Mouse (Mus musculus): ENCODE measurements around the gene Klf12.

Gene Klf12

GRCm38 (mm10) chr14:100132479-100132878 lies 152.0 kb downstream of the Klf12 start:
- no peak for DNase-seq (ENCODE audit: low spot score in 2 of 2)

GRCm38 (mm10) chr14:100126126-100126525 lies 158.4 kb downstream of the Klf12 start:
- no peak for DNase-seq (ENCODE audit: low spot score in 2 of 2)

GRCm38 (mm10) chr14:100121075-100121474 lies 163.4 kb downstream of the Klf12 start:
- DNase-seq (ENCODE audit: low spot score in 2 of 2), result no peak

GRCm38 (mm10) chr14:100119866-100120265 lies 164.6 kb downstream of the Klf12 start:
- DNase-seq (ENCODE audit: low spot score in 2 of 2), result no peak

DNA sequence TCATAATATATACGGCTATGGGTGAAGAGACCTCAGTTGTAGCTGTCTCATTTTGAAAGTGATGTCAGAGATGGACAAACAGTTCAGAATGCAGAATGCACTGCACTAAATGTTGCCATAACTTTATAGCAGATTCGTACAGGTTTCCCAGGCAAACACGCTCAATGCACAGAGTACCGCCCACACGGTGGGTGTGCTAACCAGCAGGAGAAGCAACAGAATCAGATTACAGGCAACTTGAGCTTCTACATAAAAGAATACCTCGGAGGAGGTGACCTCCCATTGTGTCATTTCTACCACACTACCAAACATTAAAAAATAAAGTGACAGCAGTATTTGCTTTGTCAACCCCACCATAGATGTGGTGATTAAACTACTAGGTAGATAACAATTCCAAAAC lies 171.1 kb downstream of the Klf12 start:
- DNase-seq (ENCODE audit: low spot score in 2 of 2), result no peak

GRCm38 (mm10) chr14:100111735-100112134 lies 172.7 kb downstream of the Klf12 start:
- no peak for DNase-seq (ENCODE audit: low spot score in 2 of 2)

- no peak for DNase-seq (ENCODE audit: low spot score in 2 of 2)
Observed at GRCm38 (mm10) chr14:100109563-100109962, 174.9 kb downstream of the Klf12 start.

DNA sequence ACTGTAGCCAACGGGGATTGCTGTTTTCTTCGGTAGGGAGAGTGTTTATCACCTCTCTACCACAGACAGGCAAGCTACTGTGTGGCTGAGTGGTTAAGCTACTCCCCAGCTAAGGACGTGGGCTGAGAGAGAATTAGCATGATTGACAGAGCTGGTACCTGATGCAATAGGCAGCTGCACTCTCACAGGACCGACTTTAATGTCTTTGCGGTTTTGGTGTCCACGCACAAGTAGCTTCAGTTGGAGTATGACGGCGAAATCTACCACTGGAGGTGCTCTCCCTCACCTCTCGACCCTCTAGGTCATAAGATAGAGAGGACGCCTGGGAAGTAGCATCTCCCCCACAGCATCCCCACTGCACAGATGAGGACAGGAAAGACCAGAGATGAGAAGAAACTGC lies 178.9 kb downstream of the Klf12 start:
- no peak for DNase-seq (ENCODE audit: low spot score in 2 of 2)

GRCm38 (mm10) chr14:100104818-100105217 lies 179.7 kb downstream of the Klf12 start:
- DNase-seq (ENCODE audit: low spot score in 2 of 2), result no peak

- no peak for DNase-seq (ENCODE audit: low spot score in 2 of 2)
Observed at GRCm38 (mm10) chr14:100103818-100104217, 180.7 kb downstream of the Klf12 start.

- DNase-seq (ENCODE audit: low spot score in 2 of 2), result no peak
Observed at GRCm38 (mm10) chr14:100097208-100098189, 187.0 kb downstream of the Klf12 start.

GRCm38 (mm10) chr14:100095730-100096129 lies 188.7 kb downstream of the Klf12 start:
- no peak for DNase-seq (ENCODE audit: low spot score in 2 of 2)

DNA sequence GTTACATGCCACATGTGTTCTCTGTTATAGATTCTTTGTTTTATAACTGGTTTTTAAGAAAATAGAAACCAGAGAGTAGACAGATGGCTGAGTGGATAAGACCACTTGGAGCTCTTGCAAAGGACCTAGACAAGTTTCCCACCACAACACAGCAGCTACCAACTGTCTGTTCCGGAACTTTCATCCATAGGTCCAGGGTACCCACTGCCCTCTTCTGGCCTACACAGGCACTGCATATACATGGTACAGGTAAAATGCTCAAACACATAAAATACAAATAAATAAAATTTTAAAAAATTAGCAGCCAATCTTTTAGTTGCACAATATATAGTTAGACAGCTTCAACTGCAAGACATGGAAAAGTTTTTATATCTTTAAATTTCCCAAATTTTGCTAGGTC lies 194.0 kb downstream of the Klf12 start:
- DNase-seq (ENCODE audit: low spot score in 2 of 2), result no peak

DNA sequence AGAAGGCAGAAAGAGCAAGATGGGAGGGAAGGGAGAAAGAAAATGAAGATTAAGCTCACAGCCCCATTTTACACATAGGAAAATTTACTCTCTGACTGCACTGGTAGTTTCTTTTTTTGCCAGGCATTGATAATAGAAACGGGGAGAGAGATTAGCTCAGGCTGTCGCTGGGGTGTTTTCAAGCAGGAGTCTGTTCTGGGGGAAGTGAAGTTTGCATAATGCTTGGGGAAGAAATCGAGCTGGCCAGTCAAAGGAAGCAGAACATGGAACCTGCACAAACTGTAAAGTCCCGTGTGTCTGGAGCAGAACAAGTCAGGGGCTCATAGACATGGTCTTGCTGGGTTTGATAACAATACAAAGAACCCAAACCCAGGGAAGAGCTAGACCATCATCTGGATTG lies 204.9 kb downstream of the Klf12 start:
- no peak for DNase-seq (ENCODE audit: low spot score in 2 of 2)

- DNase-seq (ENCODE audit: low spot score in 2 of 2), result no peak
Observed at GRCm38 (mm10) chr14:100072431-100073195, 211.9 kb downstream of the Klf12 start.

DNA sequence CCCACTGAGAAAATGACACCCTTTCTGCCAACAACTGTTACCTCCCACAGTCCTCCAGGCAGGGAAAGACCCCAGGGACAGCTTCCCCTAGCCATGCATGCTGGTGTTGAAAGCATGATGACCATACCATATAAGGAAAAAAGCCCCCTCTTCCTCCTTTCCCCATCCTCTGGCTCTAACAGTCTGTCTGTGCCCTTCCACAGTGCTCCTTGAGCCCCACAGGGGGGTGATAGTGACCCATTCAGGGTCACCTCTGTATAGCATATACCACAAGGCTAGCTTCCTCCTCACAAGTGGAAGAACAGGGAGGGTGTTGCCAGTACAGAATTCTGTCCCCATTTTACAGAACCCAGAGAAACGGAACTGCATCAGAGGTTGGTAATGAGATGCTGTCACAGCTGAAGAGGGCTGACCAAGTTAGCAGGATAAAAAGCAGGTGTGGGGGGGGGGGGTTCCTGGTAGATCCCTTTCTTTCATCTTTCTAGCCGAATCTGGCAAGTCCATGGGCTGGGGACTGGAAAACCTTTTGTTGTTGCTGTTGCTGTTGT lies 214.9 kb downstream of the Klf12 start:
- DNase-seq (ENCODE audit: low spot score in 2 of 2), result no peak

DNA sequence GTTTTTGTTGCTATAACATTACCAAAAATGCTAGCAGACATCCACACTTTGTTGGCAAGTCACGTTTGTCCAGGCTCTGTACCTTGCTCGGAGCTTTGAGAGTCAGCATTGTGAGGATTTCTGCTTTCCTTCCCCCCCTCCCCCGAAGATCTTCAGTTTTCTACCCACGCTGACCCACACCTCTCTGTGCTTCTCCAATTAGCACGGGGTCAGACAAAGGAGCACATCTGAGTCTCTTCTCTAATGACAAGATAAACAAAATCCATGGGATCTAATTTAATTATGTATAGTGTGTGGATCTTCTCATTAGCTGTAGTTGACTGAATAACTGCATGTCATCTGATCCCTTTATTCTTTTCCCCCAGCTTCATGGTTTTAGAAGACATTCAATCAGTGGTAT lies 215.8 kb downstream of the Klf12 start:
- DNase-seq (ENCODE audit: low spot score in 2 of 2), result no peak

DNA sequence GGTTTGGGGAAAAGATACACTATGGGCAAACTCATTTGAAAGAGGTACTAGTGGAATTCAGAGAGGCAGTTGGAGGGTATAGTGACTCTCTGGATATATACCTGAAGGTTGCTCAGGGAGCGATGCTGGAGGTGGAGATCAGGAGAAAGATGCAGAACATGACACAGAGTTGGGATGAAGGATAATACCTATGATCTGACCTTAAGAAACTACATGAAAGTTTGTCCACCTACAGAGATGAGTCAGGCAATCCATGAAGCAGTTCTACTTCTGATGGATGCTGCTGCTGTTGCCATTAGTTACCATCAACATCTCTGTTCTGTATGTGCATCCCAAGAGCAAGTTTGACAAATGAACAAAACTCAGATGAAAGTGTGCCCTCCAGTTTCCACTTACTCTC lies 222.0 kb downstream of the Klf12 start:
- DNase-seq (ENCODE audit: low spot score in 2 of 2), result no peak

DNA sequence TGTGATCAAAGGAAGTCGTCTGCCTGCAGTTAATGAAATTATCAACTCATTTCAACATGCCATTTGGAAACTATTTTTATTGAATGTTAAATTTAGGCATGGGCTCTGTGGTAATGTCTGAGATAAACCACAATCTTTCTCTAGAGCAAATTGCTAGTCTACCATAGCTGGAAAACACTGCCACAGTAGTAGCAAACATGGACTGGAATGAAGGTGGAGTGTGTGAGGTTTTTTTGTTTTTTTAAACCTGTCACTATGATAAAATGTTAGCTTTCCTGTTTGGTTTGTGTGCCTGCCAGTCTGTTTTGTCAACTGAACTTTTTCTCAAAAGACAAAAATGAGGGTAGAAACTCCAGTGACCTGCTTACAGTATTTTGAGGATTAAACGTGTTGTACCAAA lies 230.3 kb downstream of the Klf12 start:
- DNase-seq (ENCODE audit: low spot score in 2 of 2), result no peak

GRCm38 (mm10) chr14:100053456-100053855 lies 231.0 kb downstream of the Klf12 start:
- DNase-seq (ENCODE audit: low spot score in 2 of 2), result no peak

DNA sequence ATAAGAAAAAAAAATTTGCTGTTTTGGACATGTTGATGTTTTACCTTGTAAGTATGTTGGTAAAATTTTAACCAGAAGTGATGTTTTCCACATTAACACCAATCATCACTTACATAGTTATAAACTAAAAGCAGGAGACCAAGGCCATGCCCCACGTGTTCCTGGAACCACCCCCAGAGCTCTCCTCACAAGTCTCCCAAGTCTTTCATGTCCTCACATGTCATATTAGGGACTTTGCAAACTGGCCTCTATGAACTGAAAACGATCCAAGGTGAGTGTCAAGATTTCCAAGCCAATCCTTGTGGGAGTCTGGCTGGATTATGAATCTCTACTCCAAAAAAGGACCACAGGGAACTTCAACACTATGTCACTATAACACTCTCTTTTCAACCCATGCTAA lies 231.6 kb downstream of the Klf12 start:
- DNase-seq (ENCODE audit: low spot score in 2 of 2), result no peak

DNA sequence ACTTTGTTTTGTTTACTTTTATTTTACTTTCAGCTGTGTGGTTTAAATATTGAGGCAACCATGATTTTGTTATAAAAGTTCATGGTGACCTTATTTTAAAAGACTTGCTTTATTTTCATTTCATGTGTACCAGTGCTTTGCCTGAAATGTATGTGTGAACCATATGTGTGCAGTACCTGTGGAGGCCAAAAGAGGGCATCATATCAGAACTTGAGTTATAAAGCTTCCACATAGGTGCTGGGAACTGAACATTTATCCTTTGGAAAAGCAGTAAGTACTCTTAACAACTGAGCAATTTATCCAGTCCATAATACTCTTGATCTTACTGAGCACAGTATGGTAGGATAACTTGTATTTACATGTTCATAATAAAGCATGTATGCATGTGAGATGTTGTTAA lies 239.0 kb downstream of the Klf12 start:
- no peak for DNase-seq (ENCODE audit: low spot score in 2 of 2)

- DNase-seq (ENCODE audit: low spot score in 2 of 2), result no peak
Observed at GRCm38 (mm10) chr14:100041823-100042222, 242.7 kb downstream of the Klf12 start.

All from right cerebral cortex, adult 2 months (tissue).